51 mouse cellular contexts compared by ENCODE assay signal in the genomic region with DNA sequence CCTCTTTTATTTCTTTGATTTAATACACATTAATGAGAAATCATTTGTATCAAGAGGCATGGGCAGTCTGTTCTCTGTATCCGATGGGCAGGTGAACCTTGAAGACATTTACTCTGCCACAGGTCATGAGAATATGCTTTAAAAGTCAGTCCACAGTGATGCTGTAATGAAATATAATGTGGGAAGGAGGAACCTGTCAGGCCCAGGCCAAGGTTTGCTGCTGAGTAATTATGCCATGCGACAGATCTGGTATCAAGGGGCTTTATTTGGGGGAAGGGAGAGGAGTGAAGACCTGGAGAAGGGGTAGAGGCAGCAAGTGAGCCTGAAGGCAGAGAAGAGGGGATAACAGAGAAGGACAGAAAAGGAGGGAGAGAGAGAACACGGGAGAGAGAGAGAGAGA. TPM values are rescaled to one million over a fixed set of nuclear protein-coding genes. Genes with fewer than 3 reads are reported as not detected.
"Had no signal": no experiment of that assay in that cellular context is flagged by ENCODE, and none has a peak within 500 bp of the region (broad histone marks: within the 10 kb centered on the region; RNA-seq: fewer than 3 reads in every experiment).

No protein-coding gene starts in this region.

- H3K4me1 ChIP-seq: heart, embryonic 13.5 days; heart, embryonic 15.5 days; hindbrain, embryonic 10.5 days; hindbrain, embryonic 12.5 days; hindbrain, embryonic 13.5 days; hindbrain, embryonic 15.5 days; intestine, embryonic 15.5 days; kidney, embryonic 15.5 days had no signal

- H3K4me3 ChIP-seq: heart, embryonic 10.5 days; heart, embryonic 12.5 days; heart, embryonic 13.5 days; heart, embryonic 15.5 days; hindbrain, embryonic 10.5 days; hindbrain, embryonic 12.5 days; hindbrain, embryonic 13.5 days; hindbrain, embryonic 15.5 days; intestine, embryonic 15.5 days; kidney, embryonic 15.5 days; layer of hippocampus, adult 2 months had no signal

- H3K27ac ChIP-seq: heart, embryonic 10.5 days; heart, embryonic 13.5 days; heart, embryonic 15.5 days; hindbrain, embryonic 10.5 days; hindbrain, embryonic 12.5 days; hindbrain, embryonic 13.5 days; hindbrain, embryonic 14.5 days; hindbrain, embryonic 15.5 days; hindbrain, postnatal 0 days; intestine, embryonic 15.5 days; kidney, embryonic 15.5 days; kidney, postnatal 0 days; layer of hippocampus, adult 2 months had no signal

- H3K36me3 ChIP-seq: heart, embryonic 10.5 days; heart, embryonic 12.5 days; heart, embryonic 13.5 days; heart, embryonic 15.5 days; hindbrain, embryonic 10.5 days; hindbrain, embryonic 12.5 days; hindbrain, embryonic 13.5 days; hindbrain, embryonic 15.5 days; intestine, embryonic 15.5 days; kidney, embryonic 15.5 days had no signal

- DNase-seq: heart, postnatal 10 days; heart, postnatal 14 days; heart, postnatal 36 days; heart, postnatal 4 days; kidney, adult 11 months; kidney, adult 18-20 months; kidney, adult 2 months; kidney, adult 8-10 months; kidney, adult 9 months; kidney, postnatal 10 days; kidney, postnatal 14 days; kidney, postnatal 25 days; kidney, postnatal 36 days; kidney, postnatal 4 days; layer of hippocampus, adult 9-11 months; layer of hippocampus, postnatal 36 days had no signal

- H3K27me3 ChIP-seq: heart, embryonic 12.5 days; heart, embryonic 13.5 days; heart, embryonic 15.5 days; hindbrain, embryonic 12.5 days; hindbrain, embryonic 13.5 days; hindbrain, embryonic 15.5 days; intestine, embryonic 15.5 days; kidney, embryonic 15.5 days had no signal

RNA-seq across cellular contexts. Expression of gene Akr1cl, which starts 7.1 kb away (rescaled TPM):
- total RNA-seq: heart, postnatal 25 days; heart, postnatal 36 days; hematopoietic stem cell, adult 5-6 weeks; hindbrain, postnatal 0 days; layer of hippocampus, adult 18-20 months; layer of hippocampus, adult 2 months; layer of hippocampus, postnatal 10 days; layer of hippocampus, postnatal 14 days; layer of hippocampus, postnatal 25 days; layer of hippocampus, postnatal 36 days; left cerebral cortex, adult 18-20 months had no signal
- polyA plus RNA-seq: hindbrain, embryonic 13.5 days; hindbrain, embryonic 14.5 days; hindbrain, embryonic 16.5 days; kidney, embryonic 14.5 days had no signal

RNA-seq across cellular contexts. Expression of gene Cryge, which starts 11.3 kb away (rescaled TPM):
- total RNA-seq: heart, postnatal 10 days; heart, postnatal 14 days; heart, postnatal 25 days; heart, postnatal 36 days; heart, postnatal 4 days; hematopoietic stem cell, adult 5-6 weeks; hindbrain, postnatal 0 days; layer of hippocampus, adult 18-20 months; layer of hippocampus, adult 2 months; layer of hippocampus, adult 8-10 months; layer of hippocampus, postnatal 10 days; layer of hippocampus, postnatal 14 days; layer of hippocampus, postnatal 25 days; layer of hippocampus, postnatal 36 days; left cerebral cortex, adult 18-20 months had no signal
- polyA plus RNA-seq: heart, embryonic 10.5 days; heart, embryonic 11.5 days; heart, embryonic 12.5 days; heart, embryonic 13.5 days; heart, embryonic 14.5 days; heart, embryonic 15.5 days; heart, embryonic 16.5 days; heart, postnatal 0 days; hindbrain, embryonic 11.5 days; hindbrain, embryonic 12.5 days; hindbrain, embryonic 13.5 days; hindbrain, embryonic 14.5 days; hindbrain, embryonic 15.5 days; hindbrain, embryonic 16.5 days; hindbrain, postnatal 0 days; inflammation-experienced regulatory T-cells, adult 6 months; intestine, embryonic 14.5 days; intestine, embryonic 15.5 days; intestine, embryonic 16.5 days; intestine, postnatal 0 days; kidney, adult 2 months; kidney, embryonic 14.5 days; kidney, embryonic 15.5 days; kidney, embryonic 16.5 days; large intestine, adult 2 months had no signal

RNA-seq across cellular contexts. Expression of gene Crygd, which starts 23.6 kb away (rescaled TPM):
- total RNA-seq: heart, postnatal 10 days; heart, postnatal 14 days; heart, postnatal 25 days; heart, postnatal 36 days; heart, postnatal 4 days; hematopoietic stem cell, adult 5-6 weeks; hindbrain, postnatal 0 days; layer of hippocampus, adult 18-20 months; layer of hippocampus, adult 2 months; layer of hippocampus, adult 8-10 months; layer of hippocampus, postnatal 10 days; layer of hippocampus, postnatal 14 days; layer of hippocampus, postnatal 25 days; layer of hippocampus, postnatal 36 days; left cerebral cortex, adult 18-20 months had no signal
- polyA plus RNA-seq: heart, embryonic 10.5 days; heart, embryonic 11.5 days; heart, embryonic 12.5 days; heart, embryonic 13.5 days; heart, embryonic 14.5 days; heart, embryonic 15.5 days; heart, embryonic 16.5 days; heart, postnatal 0 days; hindbrain, embryonic 10.5 days; hindbrain, embryonic 11.5 days; hindbrain, embryonic 12.5 days; hindbrain, embryonic 13.5 days; hindbrain, embryonic 14.5 days; hindbrain, embryonic 16.5 days; hindbrain, postnatal 0 days; inflammation-experienced regulatory T-cells, adult 6 months; intestine, embryonic 14.5 days; intestine, embryonic 15.5 days; intestine, embryonic 16.5 days; intestine, postnatal 0 days; kidney, adult 2 months; kidney, embryonic 14.5 days; kidney, embryonic 15.5 days; kidney, embryonic 16.5 days; kidney, postnatal 0 days; large intestine, adult 2 months had no signal

RNA-seq across cellular contexts. Expression of gene Crygc, which starts 33.8 kb away (rescaled TPM):
- total RNA-seq: heart, postnatal 10 days; heart, postnatal 14 days; heart, postnatal 25 days; heart, postnatal 36 days; heart, postnatal 4 days; hematopoietic stem cell, adult 5-6 weeks; hindbrain, postnatal 0 days; layer of hippocampus, adult 18-20 months; layer of hippocampus, adult 2 months; layer of hippocampus, adult 8-10 months; layer of hippocampus, postnatal 10 days; layer of hippocampus, postnatal 14 days; layer of hippocampus, postnatal 25 days; layer of hippocampus, postnatal 36 days; left cerebral cortex, adult 18-20 months had no signal
- polyA plus RNA-seq: heart, embryonic 10.5 days; heart, embryonic 11.5 days; heart, embryonic 12.5 days; heart, embryonic 13.5 days; heart, embryonic 14.5 days; heart, embryonic 15.5 days; heart, embryonic 16.5 days; heart, postnatal 0 days; hindbrain, embryonic 11.5 days; hindbrain, embryonic 12.5 days; hindbrain, embryonic 13.5 days; hindbrain, embryonic 14.5 days; hindbrain, embryonic 15.5 days; hindbrain, embryonic 16.5 days; hindbrain, postnatal 0 days; inflammation-experienced regulatory T-cells, adult 6 months; intestine, embryonic 14.5 days; intestine, embryonic 15.5 days; intestine, embryonic 16.5 days; intestine, postnatal 0 days; kidney, adult 2 months; kidney, embryonic 14.5 days; kidney, embryonic 15.5 days; kidney, embryonic 16.5 days; kidney, postnatal 0 days; large intestine, adult 2 months had no signal

RNA-seq across cellular contexts. Expression of gene Crygb, which starts 42.4 kb away (rescaled TPM):
- total RNA-seq: heart, postnatal 10 days; heart, postnatal 14 days; heart, postnatal 25 days; heart, postnatal 36 days; heart, postnatal 4 days; hematopoietic stem cell, adult 5-6 weeks; hindbrain, postnatal 0 days; layer of hippocampus, adult 18-20 months; layer of hippocampus, adult 2 months; layer of hippocampus, adult 8-10 months; layer of hippocampus, postnatal 10 days; layer of hippocampus, postnatal 14 days; layer of hippocampus, postnatal 25 days; layer of hippocampus, postnatal 36 days; left cerebral cortex, adult 18-20 months had no signal
- polyA plus RNA-seq: heart, embryonic 10.5 days; heart, postnatal 0 days; hindbrain, embryonic 10.5 days; hindbrain, embryonic 11.5 days; hindbrain, embryonic 12.5 days; hindbrain, embryonic 13.5 days; inflammation-experienced regulatory T-cells, adult 6 months; intestine, embryonic 14.5 days; intestine, embryonic 15.5 days; intestine, embryonic 16.5 days; intestine, postnatal 0 days; kidney, adult 2 months; kidney, embryonic 14.5 days; kidney, embryonic 15.5 days; kidney, embryonic 16.5 days; kidney, postnatal 0 days; large intestine, adult 2 months had no signal
